18 mouse cellular contexts compared by ENCODE assay signal in genomic region chr6:82052726-82053118, GRCm38 (mm10). TPM values are rescaled to one million over a fixed set of nuclear protein-coding genes. Genes with fewer than 3 reads are reported as not detected.
DNase-seq lines count a peak whose midpoint lies in the region; ATAC-seq and TF ChIP-seq lines count a peak whose summit lies in the region.
"Had no signal": no experiment of that assay in that cellular context is flagged by ENCODE, and none has a peak within 500 bp of the region (broad histone marks: within the 10 kb centered on the region; RNA-seq: fewer than 3 reads in every experiment).

No protein-coding gene starts in this region.

- peaks cover 17% of the 10 kb centered on the region for H3K4me1 ChIP-seq in kidney, postnatal 0 days (replicated peaks; ENCODE audit: insufficient read depth, low read length)
- peaks cover 21% of the 10 kb centered on the region for H3K4me1 ChIP-seq in lung, embryonic 16.5 days (replicated peaks; ENCODE audit: control insufficient read depth, insufficient read depth, low read length)
- H3K4me1 ChIP-seq in limb, embryonic 13.5 days: peaks cover 77% of the 10 kb centered on the region
- H3K4me1 ChIP-seq: megakaryocyte, embryonic 14.5 days had no signal

- TF ChIP-seq CTCF in kidney, postnatal 0 days (IDR thresholded peaks at IDR 0.05; ENCODE audit: low read depth): no peak

- no peaks in the 10 kb centered on the region for H3K9me3 ChIP-seq in kidney, postnatal 0 days (replicated peaks; ENCODE audit: low read length)
- H3K9me3 ChIP-seq in lung, embryonic 16.5 days (ENCODE audit: control insufficient read depth, low read length): no peaks in the 10 kb centered on the region
- H3K9me3 ChIP-seq in limb, embryonic 13.5 days: no peaks in the 10 kb centered on the region
- H3K9me3 ChIP-seq: heart, embryonic 10.5 days had no signal

- no peak overlapping the region for H3K9ac ChIP-seq in kidney, postnatal 0 days (ENCODE audit: low read depth, low read length)
- no peak overlapping the region for H3K9ac ChIP-seq in lung, embryonic 16.5 days (ENCODE audit: low read length)
- no peak overlapping the region for H3K9ac ChIP-seq in limb, embryonic 13.5 days

- no peak overlapping the region for H3K4me2 ChIP-seq in kidney, postnatal 0 days (ENCODE audit: low read length)
- no peak overlapping the region for H3K4me2 ChIP-seq in lung, embryonic 16.5 days (ENCODE audit: low read depth, low read length)
- H3K4me2 ChIP-seq in limb, embryonic 13.5 days (replicated peaks): peak overlapping the region; percentile 42

- no peak for ATAC-seq in kidney, postnatal 0 days (replicated peaks; ENCODE audit: low FRiP score, low read depth)
- ATAC-seq in lung, embryonic 16.5 days (ENCODE audit: low read depth): no peak
- peak; percentile 78 for ATAC-seq in limb, embryonic 13.5 days (ENCODE audit: low FRiP score, low read depth)
- ATAC-seq: hindbrain, embryonic 16.5 days had no signal

- 73% methylated on average over 2 of the region's 2 CpGs for WGBS in kidney, postnatal 0 days
- 52% methylated on average over 2 of the region's 2 CpGs for WGBS in lung, embryonic 16.5 days
- 39% methylated on average over 2 of the region's 2 CpGs for WGBS in limb, embryonic 13.5 days

- no peak for DNase-seq in kidney, postnatal 0 days (ENCODE audit: low spot score)
- no peak for DNase-seq in kidney, postnatal 10 days
- DNase-seq in lung, postnatal 14 days: no peak
- DNase-seq in embryo, embryonic 10 days (ENCODE audit: low spot score): no peak
- DNase-seq in spleen, postnatal 4 days (ENCODE audit: low spot score in 2 of 2): no peak
- DNase-seq: adrenal gland, postnatal 14 days; cerebellum, adult 2 months; gastrocnemius, postnatal 36 days; heart, postnatal 14 days; kidney, postnatal 4 days; layer of hippocampus, postnatal 36 days; left cerebral cortex, postnatal 4 days; right cerebral cortex, postnatal 25 days had no signal

- no peaks in the 10 kb centered on the region for H3K27me3 ChIP-seq in kidney, postnatal 0 days (ENCODE audit: insufficient read depth, low read length)
- no peaks in the 10 kb centered on the region for H3K27me3 ChIP-seq in lung, embryonic 16.5 days (ENCODE audit: control insufficient read depth, insufficient read depth, low read depth, low read length)
- H3K27me3 ChIP-seq in limb, embryonic 13.5 days: no peaks in the 10 kb centered on the region

- peak overlapping the region; percentile 50; the same call in 1 of the 2 replicates for H3K27ac ChIP-seq in kidney, postnatal 0 days
- H3K27ac ChIP-seq in lung, embryonic 16.5 days (ENCODE audit: low read length): peak overlapping the region; percentile 14
- H3K27ac ChIP-seq in limb, embryonic 13.5 days: peak overlapping the region; percentile 89
- H3K27ac ChIP-seq: heart, embryonic 10.5 days had no signal

- no peak overlapping the region for H3K4me3 ChIP-seq in kidney, postnatal 0 days (replicated peaks; ENCODE audit: low read depth, low read length)
- no peak overlapping the region for H3K4me3 ChIP-seq in lung, embryonic 16.5 days (ENCODE audit: low read length)
- no peak overlapping the region for H3K4me3 ChIP-seq in limb, embryonic 13.5 days
- H3K4me3 ChIP-seq: heart, embryonic 10.5 days; megakaryocyte, embryonic 14.5 days had no signal

- no peaks in the 10 kb centered on the region for H3K36me3 ChIP-seq in kidney, postnatal 0 days (ENCODE audit: insufficient read depth, low read length)
- no peaks in the 10 kb centered on the region for H3K36me3 ChIP-seq in lung, embryonic 16.5 days (ENCODE audit: control insufficient read depth, insufficient read depth, low read length)
- peaks cover 13% of the 10 kb centered on the region; the same call in 1 of the 2 replicates for H3K36me3 ChIP-seq in limb, embryonic 13.5 days
- H3K36me3 ChIP-seq: heart, embryonic 10.5 days had no signal

RNA-seq across cellular contexts. Expression of gene Eva1a, which starts 11.9 kb away (rescaled TPM):
- 60.8 and 62.5 TPM in 2 replicates for polyA plus RNA-seq in kidney, postnatal 0 days (2015; fragmentation: Nextera tagmentation; extraction: Ambion mirVana)
- polyA plus RNA-seq in lung, embryonic 16.5 days (2015; fragmentation: Nextera tagmentation; extraction: Ambion mirVana): 38.8 and 42.4 TPM in 2 replicates
- 37.2 and 39.1 TPM in 2 replicates for polyA plus RNA-seq in limb, embryonic 13.5 days (2015; fragmentation: Nextera tagmentation; extraction: Ambion mirVana)

Comparison
In these comparisons a context has a peak if more than half of its experiments do, and no peak if none do; other contexts are left out.
1. H3K27ac ChIP-seq: peak in every context shown above with its lines; median percentile 89 in limb, embryonic 13.5 days; 50 in kidney, postnatal 0 days; 14 in lung, embryonic 16.5 days.